Mouse (Mus musculus) small intestine, adult 2 months (tissue): ENCODE measurements around the gene Rhbdl1. TPM values are rescaled to one million over a fixed set of nuclear protein-coding genes. Genes with fewer than 3 reads are reported as not detected.
A peak's percentile ranks its signal among the peaks of the same experiment; 100 is the strongest.
"Not testable (repeated sequence)": the region's sequence is repeated elsewhere in the genome, so short reads cannot be mapped to it uniquely, and the experiment has no call there.

ENCODE experiments used
- H3K27ac ChIP-seq: fragments of 200-500 bp; 2 replicates; pipeline ENCODE4 v1.5.1; 2012; ENCODE audit warnings: low read depth, low read length, control low read depth, inconsistent platforms; ENCODE audit not compliant: insufficient read depth
- H3K27me3 ChIP-seq: fragments of 200-500 bp; 2 replicates; pipeline ENCODE4 v1.6.1; 2012; ENCODE audit warnings: mild to moderate bottlenecking, moderate library complexity, low read length, inconsistent platforms; ENCODE audit not compliant: control insufficient read depth, insufficient read depth
- H3K36me3 ChIP-seq: fragments of 200-500 bp; 2 replicates; pipeline ENCODE4 v1.6.1; 2012; ENCODE audit warnings: mild to moderate bottlenecking, low read length, control low read depth, inconsistent platforms; ENCODE audit not compliant: control insufficient read depth, insufficient read depth
- H3K4me1 ChIP-seq: fragments of 200-500 bp; 2 replicates; pipeline ENCODE4 v1.6.1; 2012; ENCODE audit warnings: low read length, inconsistent platforms, mixed read lengths; ENCODE audit not compliant: control insufficient read depth, insufficient read depth, insufficient read length
- H3K4me3 ChIP-seq: fragments of 200-500 bp; 2 replicates; pipeline ENCODE4 v1.5.1; 2012; ENCODE audit warnings: low read depth, mild to moderate bottlenecking, control low read depth, inconsistent platforms, low read length, moderate library complexity
- CTCF ChIP-seq: fragments of 200-500 bp; IDR thresholded peaks from 2 replicates; pipeline ENCODE4 v1.5.1; 2012; ENCODE audit warnings: low read depth, mild to moderate bottlenecking, control low read depth, inconsistent platforms, low read length, moderate library complexity, mixed read lengths; ENCODE audit not compliant: insufficient replicate concordance, insufficient read length; ENCODE audit errors: extremely low read depth
- POLR2A ChIP-seq: fragments of 200-500 bp; IDR thresholded peaks from 2 replicates; pipeline ENCODE4 v1.6.1; 2012; ENCODE audit warnings: low read depth, mild to moderate bottlenecking, control low read depth, inconsistent platforms, low read length, moderate library complexity
- WGBS: fragments of 180-500 bp; shearing (Covaris S2); methylation state at CpG from one replicate; pipeline ENCODE4 v1.1.7; 2018; 5-methylcytosine and 5-hydroxymethylcytosine counted together
- polyA plus RNA-seq: library from polyadenylated mRNA; depleted of rRNA; stranded (reverse); fragments of >200 nt; gene quantifications from 2 replicates; pipeline ENCODE4 v1.2.3, GENCODE M21; 2012

Rhbdl1 gene
- polyA plus RNA-seq, 1 experiment, result 10.6 TPM

DNA sequence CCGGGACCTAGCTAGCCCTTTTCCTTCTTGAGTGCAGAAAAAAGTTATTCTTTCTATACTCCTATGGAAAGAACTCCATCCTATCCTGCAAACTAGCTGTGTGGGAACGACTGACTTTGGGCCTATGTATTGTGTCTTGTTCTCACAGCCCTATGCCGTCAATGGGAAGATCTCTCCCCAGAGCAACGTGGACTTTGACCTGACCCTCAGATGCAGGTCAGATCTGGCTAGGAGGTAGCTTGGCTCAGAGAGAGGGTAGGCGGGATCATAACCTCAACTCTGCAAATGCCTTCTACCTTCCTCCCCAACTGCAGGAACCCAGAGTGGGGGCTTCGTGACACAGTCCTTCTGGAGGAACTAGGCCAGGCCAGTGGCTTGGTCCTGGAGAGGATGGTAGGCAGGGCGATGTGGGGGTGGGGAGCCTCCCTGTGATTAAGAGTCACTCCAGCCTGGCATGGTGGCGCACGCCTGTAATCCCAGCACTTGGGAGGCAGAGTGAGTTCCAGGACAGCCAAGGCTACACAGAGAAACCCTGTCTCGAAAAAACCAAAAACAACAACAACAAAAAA lies 39.3 kb upstream of the Rhbdl1 start:
- peaks cover 8% of the 10 kb centered on the region; the same call in 1 of the 2 replicates for H3K36me3 ChIP-seq
- peaks cover 10% of the 10 kb centered on the region for H3K4me1 ChIP-seq
- peak overlapping the region; percentile 78 for H3K4me3 ChIP-seq
- H3K27ac ChIP-seq, result 0 out of 2 replicates have a peak overlapping the region, but pooled peaks have one; percentile 65
- 39% methylated on average over 10 of the region's 10 CpGs for WGBS
- no peak for TF ChIP-seq CTCF
- TF ChIP-seq POLR2A, result no peak
- H3K27me3 ChIP-seq, result no peaks in the 10 kb centered on the region

DNA sequence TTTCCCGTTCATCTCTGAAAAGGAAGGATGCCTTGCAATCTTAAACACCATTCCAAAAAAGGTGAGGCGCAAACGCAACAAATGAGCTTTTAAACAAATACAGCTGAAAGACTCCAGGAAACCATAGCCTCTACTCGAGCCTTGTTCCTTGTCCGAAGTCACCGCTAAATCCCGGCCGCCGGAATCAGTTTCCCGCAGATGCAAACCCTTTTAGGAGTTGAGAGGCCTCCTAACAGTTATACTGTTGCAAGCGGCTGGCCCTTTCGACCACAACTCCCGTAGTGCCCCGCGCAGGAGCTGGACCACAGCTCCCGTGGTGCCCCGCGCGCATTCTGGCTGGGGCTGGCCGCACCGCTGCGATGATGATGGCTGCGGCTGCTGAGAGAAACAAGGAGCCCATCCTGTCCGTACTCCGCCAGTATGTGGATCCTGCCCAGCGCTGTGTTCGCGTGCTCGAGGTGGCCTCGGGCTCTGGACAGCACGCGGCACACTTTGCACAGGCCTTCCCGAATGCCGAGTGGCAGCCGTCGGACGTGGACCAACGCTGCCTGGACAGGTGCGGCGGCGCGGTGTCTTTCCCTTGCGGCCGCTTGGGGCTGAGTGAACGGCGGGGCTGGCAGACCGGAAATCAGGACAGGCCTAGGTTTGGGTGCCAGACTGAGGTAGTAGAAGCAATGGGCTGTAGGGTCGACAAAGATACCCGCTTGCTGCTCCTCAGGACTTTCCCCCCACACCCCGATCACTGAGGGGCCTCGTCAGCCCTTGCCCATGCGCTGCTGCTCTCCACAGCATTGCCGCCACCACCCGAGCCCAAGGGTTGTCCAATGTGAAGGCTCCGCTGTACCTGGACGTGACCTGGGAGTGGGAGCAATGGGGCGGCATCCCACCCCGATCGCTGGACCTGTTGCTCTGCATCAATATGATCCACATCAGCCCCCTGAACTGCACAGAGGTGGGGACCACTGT lies 38.4 kb upstream of the Rhbdl1 start:
- peaks cover 8% of the 10 kb centered on the region; the same call in 1 of the 2 replicates for H3K36me3 ChIP-seq
- H3K4me3 ChIP-seq, result peak overlapping the region; percentile 78
- H3K27ac ChIP-seq, result peak overlapping the region; percentile 71
- no peaks in the 10 kb centered on the region for H3K27me3 ChIP-seq
- WGBS, result under 1% methylated on average over 59 of the region's 59 CpGs
- TF ChIP-seq CTCF (no peak), POLR2A (peak; percentile 82; the same call in 1 of the 2 replicates)
- peaks cover 10% of the 10 kb centered on the region for H3K4me1 ChIP-seq

DNA sequence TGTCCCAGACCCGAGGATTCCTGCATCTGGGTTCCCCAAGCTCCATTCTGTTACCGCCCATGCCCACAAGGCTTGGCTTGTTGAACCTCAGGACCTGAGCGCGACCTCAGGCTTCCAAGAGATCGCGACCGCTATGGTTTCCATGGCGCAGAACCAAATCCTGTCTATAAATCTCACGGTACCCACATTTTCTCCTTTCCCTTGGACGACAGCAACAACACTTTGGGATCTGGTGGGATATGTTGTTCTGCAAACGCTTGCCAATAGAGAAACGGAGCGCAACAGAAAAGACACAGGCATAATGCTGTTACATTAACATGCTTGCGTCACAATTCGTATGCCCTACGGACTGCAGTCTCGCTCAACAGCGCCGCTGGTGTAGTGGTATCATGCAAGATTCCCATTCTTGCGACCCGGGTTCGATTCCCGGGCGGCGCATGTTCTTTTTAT lies 37.7 kb upstream of the Rhbdl1 start, which contains the start of gene Mettl26:
Mettl26 (plus strand) TSS at position 354 of the 450 bp plus-strand sequence.
- WGBS, result under 1% methylated on average over 25 of the region's 25 CpGs

DNA sequence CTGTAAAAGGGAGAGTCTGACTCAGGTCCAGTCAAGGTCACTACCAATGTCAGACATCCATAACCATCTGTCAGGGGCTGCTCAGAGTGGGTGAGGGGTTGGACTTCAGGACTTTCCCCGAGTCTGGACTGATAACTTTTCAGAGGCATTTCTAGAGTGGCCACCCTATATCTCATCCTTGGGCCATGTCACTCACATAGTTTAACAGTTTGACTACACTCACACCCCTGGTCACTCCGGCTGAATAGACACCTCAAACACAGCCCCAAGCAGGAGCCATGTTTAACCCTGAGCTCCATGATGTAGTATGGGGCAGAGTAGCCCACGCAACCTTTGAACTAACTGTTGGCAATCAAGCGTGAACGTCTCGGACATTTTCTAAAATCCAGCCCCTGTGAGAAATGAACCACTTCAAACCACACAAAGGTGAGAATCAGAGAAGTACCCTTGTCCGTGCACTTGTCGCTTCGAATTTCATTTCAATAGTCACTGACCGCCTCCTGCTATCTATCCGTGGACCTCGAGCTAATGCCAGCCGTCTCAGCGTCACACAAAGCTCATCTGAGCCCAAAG lies 37.1 kb upstream of the Rhbdl1 start:
- peaks cover 7% of the 10 kb centered on the region; the same call in 1 of the 2 replicates for H3K36me3 ChIP-seq
- TF ChIP-seq POLR2A (no peak), CTCF (no peak)
- no peaks in the 10 kb centered on the region for H3K27me3 ChIP-seq
- H3K4me1 ChIP-seq, result peaks cover 10% of the 10 kb centered on the region
- H3K4me3 ChIP-seq, result peak overlapping the region; percentile 78
- no peak overlapping the region; the same call in 1 of the 2 replicates for H3K27ac ChIP-seq
- WGBS, result 9% methylated on average over 14 of the region's 14 CpGs

More for the DNA sequence above, 37.7 kb upstream of the Rhbdl1 start, which contains the start of gene Mettl26:
- Histone ChIP-seq H3K27me3 (no peaks in the 10 kb centered on the region), H3K27ac (peak within 1 kb of the TSS; percentile 71), H3K36me3 (peaks cover 8% of the 10 kb centered on the region; the same call in 1 of the 2 replicates), H3K4me3 (peak within 1 kb of the TSS; percentile 78), H3K4me1 (peaks cover 10% of the 10 kb centered on the region)
- TF ChIP-seq CTCF (no peak), POLR2A (no peak)

- Histone ChIP-seq H3K36me3 (peaks cover 6% of the 10 kb centered on the region; the same call in 1 of the 2 replicates), H3K27ac (no peak overlapping the region), H3K4me1 (peaks cover 13% of the 10 kb centered on the region), H3K27me3 (no peaks in the 10 kb centered on the region), H3K4me3 (no peak overlapping the region)
- TF ChIP-seq POLR2A, result no peak
- TF ChIP-seq CTCF, result no peak
- WGBS, result 82% methylated on average over 11 of the region's 11 CpGs
These were observed 36.5 kb upstream of the Rhbdl1 start for GRCm38 (mm10) chr17:25873405-25874147.

- peaks cover 15% of the 10 kb centered on the region for H3K4me1 ChIP-seq
- no peak overlapping the region for H3K4me3 ChIP-seq
- 93% methylated on average over 3 of the region's 3 CpGs for WGBS
- TF ChIP-seq POLR2A (no peak), CTCF (no peak)
- H3K27me3 ChIP-seq, result no peaks in the 10 kb centered on the region
- H3K36me3 ChIP-seq, result peaks cover under 1% of the 10 kb centered on the region; the same call in 1 of the 2 replicates
- no peak overlapping the region for H3K27ac ChIP-seq
These were observed 35.6 kb upstream of the Rhbdl1 start for GRCm38 (mm10) chr17:25872676-25873075.

DNA sequence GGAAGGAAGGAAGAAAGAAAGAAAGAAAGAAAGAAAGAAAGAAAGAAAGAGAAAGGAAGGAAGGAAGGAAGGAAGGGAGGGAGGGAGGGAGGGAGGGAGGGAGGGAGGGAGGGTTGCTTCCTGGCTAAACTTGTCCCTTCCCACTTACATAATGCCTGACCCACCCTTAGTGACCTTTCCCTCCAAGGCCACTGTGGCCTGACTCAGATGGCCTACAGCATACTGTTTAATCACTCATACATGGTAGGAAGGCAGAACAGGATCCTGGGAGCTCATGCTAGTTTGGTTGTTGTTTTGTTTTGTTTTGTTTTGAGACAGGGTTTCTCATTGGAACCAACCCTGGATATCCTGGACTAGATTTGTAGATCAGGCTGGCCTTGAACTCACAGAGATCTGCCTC lies 34.5 kb upstream of the Rhbdl1 start:
- not testable (repeated sequence) for H3K36me3 ChIP-seq, H3K4me3 ChIP-seq, H3K27ac ChIP-seq, H3K27me3 ChIP-seq
- H3K4me1 ChIP-seq, result peaks cover 18% of the 10 kb centered on the region
